Mouse (Mus musculus) fat pad, adult 2 months (tissue): ENCODE measurements around the gene Ehf.

ENCODE experiments used
- DNase-seq: peaks from one replicate; pipeline ENCODE4 v3.0.0-alpha.2; 2011; ENCODE audit warnings: low read depth, low spot score; ENCODE audit errors: extremely low read depth

The Ehf gene

GRCm38 (mm10) chr2:103220871-103221270 lies 82.2 kb downstream of the Ehf start:
- no peak for DNase-seq

- DNase-seq, result no peak
Observed at GRCm38 (mm10) chr2:103218323-103218722, 84.8 kb downstream of the Ehf start.

- DNase-seq, result peak; percentile 90
Observed at GRCm38 (mm10) chr2:103215801-103216200, 87.3 kb downstream of the Ehf start.

DNA sequence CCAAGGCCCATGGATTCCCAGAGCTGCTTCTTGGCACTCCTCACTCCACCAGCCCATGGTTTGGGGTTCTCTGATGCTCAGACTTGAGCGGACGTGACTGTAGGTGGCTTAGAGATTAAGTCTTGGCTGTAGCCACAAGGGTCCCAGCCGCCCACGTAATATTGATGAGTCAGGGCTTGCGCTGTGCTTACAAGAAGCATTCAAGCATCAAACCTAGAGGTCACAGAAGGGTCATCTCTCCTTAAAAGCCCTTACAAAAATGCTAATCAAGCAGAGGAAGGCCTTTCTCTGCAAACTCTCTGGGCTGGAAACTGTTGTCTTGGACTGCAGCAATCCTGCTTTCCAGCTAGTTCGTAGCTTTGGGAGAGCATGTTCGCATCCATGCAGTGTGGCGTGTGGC lies 88.2 kb downstream of the Ehf start:
- DNase-seq, result peak; percentile 81

DNA sequence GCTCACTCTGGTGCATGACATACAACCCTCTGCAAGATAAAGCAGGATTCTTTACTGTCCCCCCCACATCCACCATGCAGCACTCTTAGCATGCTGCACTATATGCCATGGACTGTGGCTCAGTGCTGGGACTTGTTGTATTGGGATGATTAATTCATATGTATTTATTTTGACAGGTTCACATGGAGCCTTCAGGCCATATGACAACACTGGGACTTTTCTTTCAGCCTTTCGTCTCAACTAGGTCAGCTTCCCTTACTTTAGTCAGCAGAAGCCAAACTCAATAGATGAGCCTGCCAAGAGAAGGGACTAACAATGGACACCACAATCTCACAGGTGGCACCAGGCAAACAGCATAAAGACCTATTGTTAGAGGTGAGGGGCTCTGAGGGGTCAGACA lies 89.5 kb downstream of the Ehf start:
- DNase-seq, result peak; percentile 98
